Mouse (Mus musculus) heart, adult 2 months (tissue): ENCODE results near the gene Rims3. TPM values are rescaled to one million over a fixed set of nuclear protein-coding genes. Genes with fewer than 3 reads are reported as not detected.

Experiments
- DNase-seq, 2 experiments: peaks; one replicate each; pipeline ENCODE4 v3.0.0; 2021
- H3K27ac ChIP-seq: fragments of 200-600 bp; 2 replicates; pipeline ENCODE4 v1.8.1; 2022
- H3K27me3 ChIP-seq: fragments of 200-500 bp; 2 replicates; pipeline ENCODE4 v1.6.1; 2012; ENCODE audit warnings: mild to moderate bottlenecking, low read length, inconsistent platforms, mixed read lengths; ENCODE audit not compliant: control insufficient read depth, insufficient read depth
- H3K36me3 ChIP-seq: fragments of 200-500 bp; 2 replicates; pipeline ENCODE4 v1.6.1; 2012; ENCODE audit warnings: low read length, inconsistent platforms; ENCODE audit not compliant: control insufficient read depth, insufficient read depth
- H3K4me1 ChIP-seq: fragments of 200-500 bp; 2 replicates; pipeline ENCODE4 v1.6.1; 2011; ENCODE audit warnings: low read length; ENCODE audit not compliant: control insufficient read depth, insufficient read depth
- H3K4me3 ChIP-seq: fragments of 200-600 bp; 2 replicates; pipeline ENCODE4 v1.8.1; 2022
- H3K79me2 ChIP-seq: fragments of 200-500 bp; replicated peaks from 2 replicates; pipeline ENCODE4 v1.6.1; 2012; ENCODE audit warnings: mild to moderate bottlenecking, inconsistent platforms, low read length, moderate library complexity, mixed read lengths; ENCODE audit not compliant: control insufficient read depth, insufficient read depth
- H3K9ac ChIP-seq: fragments of 200-500 bp; 2 replicates; pipeline ENCODE4 v1.6.1; 2012; ENCODE audit warnings: low read depth, mild to moderate bottlenecking, control low read depth, inconsistent platforms, low read length, mixed read lengths
- CTCF ChIP-seq: fragments of 200-600 bp; IDR thresholded peaks from 2 replicates; pipeline ENCODE4 v1.8.1; 2022; ENCODE audit warnings: antibody characterized with exemption, mild to moderate bottlenecking, moderate library complexity
- EP300 ChIP-seq: fragments of 200-500 bp; IDR thresholded peaks from 2 replicates; pipeline ENCODE4 v1.6.1; 2011; ENCODE audit warnings: low read depth, low read length, control low read depth; ENCODE audit not compliant: insufficient read depth
- POLR2A ChIP-seq: fragments of 200-500 bp; IDR thresholded peaks from 2 replicates; pipeline ENCODE4 v1.6.1; 2011; ENCODE audit warnings: mild to moderate bottlenecking, low read depth, low read length, control low read depth; ENCODE audit not compliant: insufficient read depth
- WGBS: fragments of 180-500 bp; shearing (Covaris S2); methylation state at CpG from one replicate; pipeline ENCODE4 v1.1.7; 2018; 5-methylcytosine and 5-hydroxymethylcytosine counted together
- intact Hi-C: fragments of 180-260 bp; cut with DNase I; formaldehyde crosslinking; loops from one replicate; pipeline ENCODE4 v1.15.1; 2025
- polyA plus RNA-seq: library from polyadenylated mRNA; depleted of rRNA; stranded (reverse); fragments of >200 nt; gene quantifications from 2 replicates; pipeline ENCODE4 v1.2.3, GENCODE M21; 2012
- total RNA-seq, 2 experiments: library from RNA; stranded (reverse); gene quantifications; 2 replicates each; pipeline ENCODE4 v1.2.3; 2021

The Rims3 gene
- total and polyA plus RNA-seq, 3 experiments = 0.05 to 0.12 (median 0.05) TPM

GRCm38 (mm10) chr4:120890754-120891440 lies 36.3 kb downstream of the Rims3 start:
- Histone ChIP-seq H3K27me3 (no peaks in the 10 kb centered on the region), H3K4me1 (peaks cover 1% of the 10 kb centered on the region), H3K79me2 (no peaks in the 10 kb centered on the region), H3K4me3 (no peak overlapping the region), H3K27ac (no peak overlapping the region), H3K36me3 (no peaks in the 10 kb centered on the region), H3K9ac (no peak overlapping the region)
- intact Hi-C loops = no loop called here
- TF ChIP-seq POLR2A = no peak
- no peak for TF ChIP-seq EP300
- no peak for TF ChIP-seq CTCF
- no peak for DNase-seq
- 63% methylated on average over 11 of the region's 11 CpGs for WGBS

- no peak for DNase-seq
- Histone ChIP-seq H3K36me3 (no peaks in the 10 kb centered on the region), H3K4me3 (no peak overlapping the region), H3K4me1 (no peaks in the 10 kb centered on the region), H3K79me2 (no peaks in the 10 kb centered on the region), H3K27me3 (no peaks in the 10 kb centered on the region), H3K9ac (no peak overlapping the region), H3K27ac (no peak overlapping the region)
- intact Hi-C loops = no loop called here
- TF ChIP-seq POLR2A (no peak), EP300 (no peak), CTCF (no peak)
Observed at GRCm38 (mm10) chr4:120891960-120892359, 37.3 kb downstream of the Rims3 start.

GRCm38 (mm10) chr4:120892516-120892915 lies 37.9 kb downstream of the Rims3 start:
- Histone ChIP-seq H3K9ac (no peak overlapping the region), H3K79me2 (no peaks in the 10 kb centered on the region), H3K4me1 (no peaks in the 10 kb centered on the region), H3K4me3 (no peak overlapping the region), H3K27me3 (no peaks in the 10 kb centered on the region), H3K36me3 (no peaks in the 10 kb centered on the region), H3K27ac (no peak overlapping the region)
- DNase-seq = no peak
- TF ChIP-seq CTCF (no peak), POLR2A (no peak), EP300 (no peak)
- 33% methylated on average over 1 of the region's 1 CpGs for WGBS
- intact Hi-C loops = no loop called here

GRCm38 (mm10) chr4:120893656-120894401 lies 39.2 kb downstream of the Rims3 start:
- Histone ChIP-seq H3K79me2 (no peaks in the 10 kb centered on the region), H3K4me1 (no peaks in the 10 kb centered on the region), H3K27ac (no peak overlapping the region), H3K9ac (no peak overlapping the region), H3K27me3 (no peaks in the 10 kb centered on the region), H3K4me3 (no peak overlapping the region), H3K36me3 (no peaks in the 10 kb centered on the region)
- intact Hi-C loops = no loop called here
- TF ChIP-seq EP300 (no peak), POLR2A (no peak), CTCF (no peak)
- 56% methylated on average over 11 of the region's 11 CpGs for WGBS
- DNase-seq = no peak

- WGBS = 64% methylated on average over 11 of the region's 11 CpGs
- no peak for DNase-seq
- no peak for TF ChIP-seq EP300
- no peak for TF ChIP-seq POLR2A
- TF ChIP-seq CTCF = no peak
Observed at GRCm38 (mm10) chr4:120894584-120894983, 40.0 kb downstream of the Rims3 start.

GRCm38 (mm10) chr4:120895226-120895625 lies 40.6 kb downstream of the Rims3 start:
- Histone ChIP-seq H3K27ac (no peak overlapping the region), H3K4me3 (no peak overlapping the region), H3K27me3 (no peaks in the 10 kb centered on the region), H3K79me2 (no peaks in the 10 kb centered on the region), H3K9ac (no peak overlapping the region), H3K4me1 (no peaks in the 10 kb centered on the region), H3K36me3 (no peaks in the 10 kb centered on the region)
- DNase-seq = no peak
- WGBS = 67% methylated on average over 7 of the region's 7 CpGs
- no peak for TF ChIP-seq CTCF
- no peak for TF ChIP-seq POLR2A
- no peak for TF ChIP-seq EP300
- intact Hi-C loops = no loop called here

More at GRCm38 (mm10) chr4:120894584-120894983, 40.0 kb downstream of the Rims3 start:
- Histone ChIP-seq H3K27me3 (no peaks in the 10 kb centered on the region), H3K9ac (no peak overlapping the region), H3K79me2 (no peaks in the 10 kb centered on the region), H3K4me3 (no peak overlapping the region), H3K36me3 (no peaks in the 10 kb centered on the region), H3K27ac (no peak overlapping the region), H3K4me1 (no peaks in the 10 kb centered on the region)
- intact Hi-C loops = no loop called here
